Comparison of ENCODE assay signal across 19 mouse cellular contexts in genomic region chr1:191179846-191180245, GRCm38 (mm10). TPM values are rescaled to one million over a fixed set of nuclear protein-coding genes. Genes with fewer than 3 reads are reported as not detected.
DNase-seq lines count a peak whose midpoint lies in the region; ATAC-seq and TF ChIP-seq lines count a peak whose summit lies in the region.
"Had no signal": no experiment of that assay in that cellular context is flagged by ENCODE, and none has a peak within 500 bp of the region (broad histone marks: within the 10 kb centered on the region; RNA-seq: fewer than 3 reads in every experiment).

No protein-coding gene starts in this region.

- H3K27me3 ChIP-seq in heart, adult 2 months (ENCODE audit: control insufficient read depth, insufficient read depth, low read length): no peaks in the 10 kb centered on the region
- 0 out of 2 replicates have a peak, but pooled peaks cover 6% of the 10 kb centered on the region for H3K27me3 ChIP-seq in kidney, postnatal 0 days (ENCODE audit: insufficient read depth, low read length)

- ATAC-seq in kidney, postnatal 0 days (replicated peaks; ENCODE audit: low FRiP score, low read depth): no peak
- ATAC-seq: activated CD4-positive, CD25-positive, alpha-beta regulatory T cell, adult 4 months had no signal

- DNase-seq in heart, adult 2 months: no peak
- no peak for DNase-seq in heart, postnatal 36 days
- DNase-seq in kidney, postnatal 0 days (ENCODE audit: low spot score): peak; percentile 74
- no peak for DNase-seq in kidney, postnatal 14 days
- DNase-seq in R1 (ENCODE audit: low read depth, low spot score) (peak; percentile 44), adipocyte (ENCODE audit: low spot score) (no peak)
- DNase-seq in gastrocnemius, adult 18-20 months (ENCODE audit: low spot score): no peak
- DNase-seq: B cell, adult 2 months; cerebellum, adult 8-10 months; layer of hippocampus, adult 9-11 months; left cerebral cortex, postnatal 4 days had no signal

- no peak for TF ChIP-seq EP300 in heart, adult 2 months (IDR thresholded peaks at IDR 0.05; ENCODE audit: insufficient read depth, low read depth, low read length)

- peaks cover 8% of the 10 kb centered on the region for H3K4me1 ChIP-seq in heart, adult 2 months (ENCODE audit: control insufficient read depth, insufficient read depth, low read length)
- H3K4me1 ChIP-seq in kidney, postnatal 0 days (replicated peaks; ENCODE audit: insufficient read depth, low read length): peaks cover 27% of the 10 kb centered on the region; the same call in 1 of the 2 replicates

- no peaks in the 10 kb centered on the region for H3K79me2 ChIP-seq in heart, adult 2 months (replicated peaks; ENCODE audit: control insufficient read depth, insufficient read depth, low read length)
- peaks cover 81% of the 10 kb centered on the region for H3K79me2 ChIP-seq in macrophage (ENCODE audit: inconsistent target)

- 70% methylated on average over 2 of the region's 2 CpGs for WGBS in heart, adult 2 months
- 36% methylated on average over 2 of the region's 2 CpGs for WGBS in kidney, postnatal 0 days
- 55% methylated on average over 2 of the region's 2 CpGs for WGBS in macrophage (ENCODE audit: missing documents)

- H3K4me3 ChIP-seq in heart, adult 2 months: peak overlapping the region; percentile 5; the same call in 1 of the 2 replicates
- H3K4me3 ChIP-seq in kidney, postnatal 0 days (replicated peaks; ENCODE audit: low read depth, low read length): no peak overlapping the region
- peak overlapping the region; percentile 95 for H3K4me3 ChIP-seq in macrophage (ENCODE audit: inconsistent target)
- H3K4me3 ChIP-seq: neural tube, embryonic 15.5 days had no signal

- H3K4me2 ChIP-seq in kidney, postnatal 0 days (ENCODE audit: low read length): peak overlapping the region; percentile 29
- H3K4me2 ChIP-seq: neural tube, embryonic 15.5 days had no signal

- peak overlapping the region; percentile 15; the same call in 1 of the 2 replicates for H3K27ac ChIP-seq in heart, adult 2 months
- peak overlapping the region; percentile 32; the same call in 1 of the 2 replicates for H3K27ac ChIP-seq in kidney, postnatal 0 days
- H3K27ac ChIP-seq in macrophage: peak overlapping the region; percentile 89
- H3K27ac ChIP-seq: neural tube, embryonic 15.5 days had no signal

- no peak overlapping the region for H3K9ac ChIP-seq in heart, adult 2 months (ENCODE audit: low read depth, low read length)
- no peak overlapping the region for H3K9ac ChIP-seq in kidney, postnatal 0 days (ENCODE audit: low read depth, low read length)
- H3K9ac ChIP-seq: neural tube, embryonic 15.5 days had no signal

- H3K36me3 ChIP-seq in heart, adult 2 months (ENCODE audit: control insufficient read depth, insufficient read depth, low read length): no peaks in the 10 kb centered on the region
- H3K36me3 ChIP-seq in kidney, postnatal 0 days (ENCODE audit: insufficient read depth, low read length): no peaks in the 10 kb centered on the region
- H3K36me3 ChIP-seq in macrophage (ENCODE audit: inconsistent target): peaks cover 40% of the 10 kb centered on the region
- H3K36me3 ChIP-seq: G1E; neural tube, embryonic 15.5 days had no signal

- no peaks in the 10 kb centered on the region for H3K9me3 ChIP-seq in kidney, postnatal 0 days (replicated peaks; ENCODE audit: low read length)
- H3K9me3 ChIP-seq: neural tube, embryonic 15.5 days had no signal

- TF ChIP-seq POLR2A in heart, adult 2 months (IDR thresholded peaks at IDR 0.05; ENCODE audit: insufficient read depth, low read depth, low read length): no peak

- intact Hi-C loops in heart, adult 2 months (cut with DNase I): loop anchor here (5.0 kb wide), 4 partner anchors 97 to 382 kb away; partner anchors contain the start of genes Angel2 and Flvcr1
- intact Hi-C loops in heart, postnatal 36 days (cut with DNase I): loop anchor here (5.0 to 10.0 kb wide), 3 partner anchors 97 to 395 kb away; partner anchors contain the start of genes Dtl and Ints7

- TF ChIP-seq CTCF in heart, adult 2 months (IDR thresholded peaks at IDR 0.05): no peak
- no peak for TF ChIP-seq CTCF in kidney, postnatal 0 days (IDR thresholded peaks at IDR 0.05; ENCODE audit: low read depth)

RNA-seq across cellular contexts. Expression of gene Fam71a, which starts 15.2 kb away (rescaled TPM):
- not detected for total RNA-seq in heart, adult 2 months (2021)
- not detected in 2 replicates for polyA plus RNA-seq in heart, adult 2 months (2012; rRNA removed)
- total RNA-seq in heart, postnatal 36 days (2021): not detected
- polyA plus RNA-seq in kidney, postnatal 0 days (2015; fragmentation: Nextera tagmentation; extraction: Ambion mirVana): not detected in 2 replicates
- total RNA-seq in macrophage (2018; cell fraction: chromatin; rRNA removed): 1 to 10 TPM in 2 of 26 experiments, under 1 TPM in 11, not detected in 13; 0.28 to 1.7 (median 0.57) TPM
- under 1 TPM in 2 of 26 experiments, not detected in 24; 0.09 TPM for total RNA-seq in macrophage (2018; cell fraction: cytosol; rRNA removed)
- 10 to 100 TPM in 1 of 26 experiments, 1 to 10 TPM in 1, under 1 TPM in 15, not detected in 9; 0.21 to 15.2 (median 0.40) TPM for total RNA-seq in macrophage (2018; cell fraction: nucleus; rRNA removed)
- polyA plus RNA-seq in macrophage (2018): not detected in 3 replicates
- total RNA-seq in gastrocnemius, adult 18-20 months (2021): not detected
- total RNA-seq: heart, postnatal 25 days; left cerebral cortex, postnatal 4 days had no signal
- polyA plus RNA-seq: activated CD4-positive, CD25-positive, alpha-beta regulatory T cell, adult 4 months; embryonic facial prominence, embryonic 11.5 days; frontal cortex, adult 2 months; G1E; kidney, adult 2 months; neural tube, embryonic 15.5 days had no signal

RNA-seq across cellular contexts. Expression of gene Atf3, which starts 38.0 kb away (rescaled TPM):
- 10 to 100 TPM; 11.0 to 11.5 TPM for total RNA-seq in heart, adult 2 months (2021)
- 3.6 and 7.1 TPM in 2 replicates for polyA plus RNA-seq in heart, adult 2 months (2012; rRNA removed)
- total RNA-seq in heart, postnatal 36 days (2021): 10 to 100 TPM in 1 of 2 experiments, 1 to 10 TPM in 1; 5.0 to 17.9 TPM
- 3.2 and 4.0 TPM in 2 replicates for polyA plus RNA-seq in kidney, postnatal 0 days (2015; fragmentation: Nextera tagmentation; extraction: Ambion mirVana)
- total RNA-seq in macrophage (2018; cell fraction: chromatin; rRNA removed): 100 to 1,000 TPM in 22 of 26 experiments, 10 to 100 TPM in 4; 71.4 to 886 (median 177) TPM
- 1,000 to 10,000 TPM in 3 of 26 experiments, 100 to 1,000 TPM in 23; 230 to 1,349 (median 405) TPM for total RNA-seq in macrophage (2018; cell fraction: cytosol; rRNA removed)
- total RNA-seq in macrophage (2018; cell fraction: nucleus; rRNA removed): 1,000 to 10,000 TPM in 2 of 26 experiments, 100 to 1,000 TPM in 24; 130 to 1,042 (median 343) TPM
- 201 to 678 TPM (median 211 TPM) in 3 replicates for polyA plus RNA-seq in macrophage (2018)
- 100 to 1,000 TPM in 1 of 2 experiments, 10 to 100 TPM in 1; 14.7 to 163 TPM for total RNA-seq in gastrocnemius, adult 18-20 months (2021)
- polyA plus RNA-seq: activated CD4-positive, CD25-positive, alpha-beta regulatory T cell, adult 4 months; G1E had no signal

Comparison
In these comparisons a context has a peak if more than half of its experiments do, and no peak if none do; other contexts are left out.
1. DNase-seq: peak in kidney, postnatal 0 days (single experiment) and R1 (single experiment); none in heart, adult 2 months (0 of 2), heart, postnatal 36 days (0 of 2), kidney, postnatal 14 days (single experiment), adipocyte (single experiment) and gastrocnemius, adult 18-20 months (single experiment).
2. H3K27ac ChIP-seq: peak in every context shown above with its lines; median percentile 89 in macrophage; 32 in kidney, postnatal 0 days; 15 in heart, adult 2 months.